13 mouse cellular contexts compared by ENCODE assay signal in genomic region chr17:70521058-70521851, GRCm38 (mm10).
A peak's percentile ranks its signal among the peaks of the same experiment; 100 is the strongest.
DNase-seq lines count a peak whose midpoint lies in the region; ATAC-seq and TF ChIP-seq lines count a peak whose summit lies in the region.
"Had no signal": no experiment of that assay in that cellular context is flagged by ENCODE, and none has a peak within 500 bp of the region (broad histone marks: within the 10 kb centered on the region; RNA-seq: fewer than 3 reads in every experiment).

No protein-coding gene starts in this region.

- peak; percentile 34 for DNase-seq in forebrain, postnatal 0 days
- no peak for DNase-seq in forebrain, embryonic 10.5 days (ENCODE audit: extremely low spot score, low spot score)
- DNase-seq in left cerebral cortex, adult 2 months (ENCODE audit: extremely low spot score in 1 of 2, low spot score in 2 of 2): no peak
- DNase-seq in left cerebral cortex, adult 11 months (ENCODE audit: low spot score): no peak
- DNase-seq in cerebellum, postnatal 10 days: peak; percentile 54 to 62
- DNase-seq in embryo, embryonic 10.5 days (ENCODE audit: low spot score): no peak
- no peak for DNase-seq in thymus, postnatal 4 days
- DNase-seq: gastrocnemius, postnatal 36 days; lung, postnatal 14 days; thymus, postnatal 36 days had no signal

- intact Hi-C loops in left cerebral cortex, adult 2 months (cut with DNase I): loop anchor here (5.0 kb wide), 1 partner anchor 49 kb away; no protein-coding TSS in a partner anchor

- no peak overlapping the region for H3K9ac ChIP-seq in forebrain, postnatal 0 days
- no peak overlapping the region for H3K9ac ChIP-seq in midbrain, embryonic 16.5 days (ENCODE audit: low read depth, low read length)

- peak; percentile 38; the same call in 1 of the 2 replicates for ATAC-seq in forebrain, postnatal 0 days
- no peak for ATAC-seq in midbrain, embryonic 16.5 days
- ATAC-seq: intestine, embryonic 16.5 days had no signal

- H3K36me3 ChIP-seq in forebrain, postnatal 0 days (ENCODE audit: insufficient read depth): peaks cover 6% of the 10 kb centered on the region
- no peaks in the 10 kb centered on the region for H3K36me3 ChIP-seq in forebrain, embryonic 10.5 days (replicated peaks)
- peaks cover 3% of the 10 kb centered on the region; the same call in 1 of the 2 replicates for H3K36me3 ChIP-seq in midbrain, embryonic 16.5 days (ENCODE audit: control insufficient read depth, insufficient read depth, low read length)

- no peak overlapping the region for H3K27ac ChIP-seq in forebrain, postnatal 0 days (ENCODE audit: low read depth, low read length)
- H3K27ac ChIP-seq in forebrain, embryonic 10.5 days: no peak overlapping the region
- peak overlapping the region; percentile 83 for H3K27ac ChIP-seq in left cerebral cortex, adult 2 months
- no peak overlapping the region; the same call in 1 of the 2 replicates for H3K27ac ChIP-seq in midbrain, embryonic 16.5 days (ENCODE audit: low read length)

- H3K4me2 ChIP-seq in forebrain, postnatal 0 days (ENCODE audit: low read depth): peak overlapping the region; percentile 40
- H3K4me2 ChIP-seq in midbrain, embryonic 16.5 days (ENCODE audit: low read length): peak overlapping the region; percentile 17; the same call in 1 of the 2 replicates
- H3K4me2 ChIP-seq: liver, embryonic 11.5 days had no signal

- H3K9me3 ChIP-seq in forebrain, postnatal 0 days (ENCODE audit: low read length): no peaks in the 10 kb centered on the region
- H3K9me3 ChIP-seq in forebrain, embryonic 10.5 days: peaks cover 2% of the 10 kb centered on the region; the same call in 1 of the 2 replicates
- H3K9me3 ChIP-seq in midbrain, embryonic 16.5 days (replicated peaks; ENCODE audit: control insufficient read depth, low read length, poor library complexity, severe bottlenecking): no peaks in the 10 kb centered on the region

- peak overlapping the region; percentile 36; the same call in 1 of the 2 replicates for H3K4me3 ChIP-seq in forebrain, postnatal 0 days (ENCODE audit: low read depth, low read length)
- no peak overlapping the region for H3K4me3 ChIP-seq in forebrain, embryonic 10.5 days
- H3K4me3 ChIP-seq in left cerebral cortex, adult 2 months: peak overlapping the region; percentile 67
- no peak overlapping the region for H3K4me3 ChIP-seq in midbrain, embryonic 16.5 days (ENCODE audit: low read depth, low read length)

- H3K27me3 ChIP-seq in forebrain, postnatal 0 days (ENCODE audit: insufficient read depth, low read length): no peaks in the 10 kb centered on the region
- no peaks in the 10 kb centered on the region for H3K27me3 ChIP-seq in forebrain, embryonic 10.5 days (ENCODE audit: poor library complexity, severe bottlenecking)
- no peaks in the 10 kb centered on the region for H3K27me3 ChIP-seq in midbrain, embryonic 16.5 days (ENCODE audit: control insufficient read depth, insufficient read depth, low read depth, low read length)

- H3K4me1 ChIP-seq in forebrain, postnatal 0 days (ENCODE audit: insufficient read depth): no peaks in the 10 kb centered on the region; the same call in 1 of the 2 replicates
- H3K4me1 ChIP-seq in forebrain, embryonic 10.5 days: no peaks in the 10 kb centered on the region
- peaks cover 9% of the 10 kb centered on the region for H3K4me1 ChIP-seq in midbrain, embryonic 16.5 days (ENCODE audit: control insufficient read depth, insufficient read depth, low read length)

- TF ChIP-seq CTCF in forebrain, postnatal 0 days (IDR thresholded peaks at IDR 0.05; ENCODE audit: low read depth): no peak
- TF ChIP-seq CTCF in left cerebral cortex, adult 2 months (IDR thresholded peaks at IDR 0.05): no peak

- 36% methylated on average over 5 of the region's 5 CpGs for WGBS in forebrain, postnatal 0 days
- WGBS in forebrain, embryonic 10.5 days: 77% methylated on average over 5 of the region's 5 CpGs
- 69% methylated on average over 5 of the region's 5 CpGs for WGBS in midbrain, embryonic 16.5 days

Comparison
In these comparisons a context has a peak if more than half of its experiments do, and no peak if none do; other contexts are left out.
1. DNase-seq: peak in forebrain, postnatal 0 days (single experiment) and cerebellum, postnatal 10 days (2 of 2); none in forebrain, embryonic 10.5 days (single experiment), left cerebral cortex, adult 2 months (0 of 2), left cerebral cortex, adult 11 months (single experiment), embryo, embryonic 10.5 days (single experiment) and thymus, postnatal 4 days (single experiment).
2. H3K4me3 ChIP-seq: peak in forebrain, postnatal 0 days (single experiment) and left cerebral cortex, adult 2 months (single experiment); none in forebrain, embryonic 10.5 days (single experiment) and midbrain, embryonic 16.5 days (single experiment).